Mouse (Mus musculus) lung, adult 18-20 months (tissue): ENCODE results near the gene Gm40193.

ENCODE experiments used
- DNase-seq, 2 experiments: peaks; one replicate each; pipeline ENCODE4 v3.0.0; 2022; ENCODE audit warnings: mixed read lengths in 2 of 2

Gm40193 gene

GRCm38 (mm10) chr11:70502018-70502417 lies 30.7 kb downstream of the Gm40193 start:
- no peak for DNase-seq

GRCm38 (mm10) chr11:70500476-70500812 lies 32.3 kb downstream of the Gm40193 start:
- DNase-seq = no peak

- peak; percentile 20 to 51 for DNase-seq
These were observed 32.9 kb downstream of the Gm40193 start for GRCm38 (mm10) chr11:70499566-70500475.

- peak; percentile 42 to 51 for DNase-seq
These were observed 43.1 kb downstream of the Gm40193 start for GRCm38 (mm10) chr11:70489684-70490083.

GRCm38 (mm10) chr11:70489138-70489537 lies 43.6 kb downstream of the Gm40193 start:
- DNase-seq = no peak

- no peak for DNase-seq
These were observed 44.9 kb downstream of the Gm40193 start for GRCm38 (mm10) chr11:70487816-70488215.

- DNase-seq = no peak
These were observed 47.2 kb downstream of the Gm40193 start for GRCm38 (mm10) chr11:70485498-70485897.
